8 mouse cellular contexts compared by ENCODE assay signal in the genomic region with DNA sequence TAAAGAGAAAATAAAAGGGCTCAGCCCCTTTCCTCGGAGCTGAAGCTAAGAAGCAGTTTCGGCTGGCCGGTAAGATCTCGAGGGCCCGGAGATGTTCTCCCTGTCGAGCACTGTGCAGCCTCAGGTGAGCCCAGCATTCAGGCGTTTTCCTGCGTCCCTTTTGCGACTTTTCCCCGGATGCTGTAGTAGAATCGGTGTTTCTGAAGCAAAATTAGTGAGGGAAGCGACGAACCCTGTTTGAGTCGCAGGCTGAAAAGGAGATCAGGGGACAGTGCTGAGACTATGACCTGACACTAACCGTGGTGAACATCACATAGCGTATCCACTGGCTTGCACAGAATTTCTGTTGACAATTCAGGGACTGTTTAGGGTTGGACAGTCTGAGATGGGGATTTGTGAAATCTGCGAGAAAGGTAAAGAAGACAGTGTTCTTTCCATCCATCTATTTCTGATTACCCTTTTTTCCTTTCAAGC. TPM values are rescaled to one million over a fixed set of nuclear protein-coding genes. Genes with fewer than 3 reads are reported as not detected.
A peak's percentile ranks its signal among the peaks of the same experiment; 100 is the strongest.
DNase-seq lines count a peak whose midpoint lies in the region; ATAC-seq and TF ChIP-seq lines count a peak whose summit lies in the region.

No protein-coding gene starts in this region.

- H3K27ac ChIP-seq in layer of hippocampus, adult 2 months = peak overlapping the region; percentile 98
- peak overlapping the region; percentile 99 for H3K27ac ChIP-seq in embryonic facial prominence, embryonic 13.5 days
- peak overlapping the region; percentile 100 for H3K27ac ChIP-seq in intestine, embryonic 16.5 days (ENCODE audit: low read length)
- H3K27ac ChIP-seq in neural tube, embryonic 12.5 days = peak overlapping the region; percentile 65

- H3K9ac ChIP-seq in embryonic facial prominence, embryonic 13.5 days = peak overlapping the region; percentile 76
- peak overlapping the region; percentile 79 for H3K9ac ChIP-seq in intestine, embryonic 16.5 days (ENCODE audit: low read depth, low read length)
- peak overlapping the region; percentile 78 for H3K9ac ChIP-seq in neural tube, embryonic 12.5 days

- H3K4me3 ChIP-seq in layer of hippocampus, adult 2 months = peak overlapping the region; percentile 91
- peak overlapping the region; percentile 59 for H3K4me3 ChIP-seq in embryonic facial prominence, embryonic 13.5 days
- H3K4me3 ChIP-seq in intestine, embryonic 16.5 days (ENCODE audit: low read length) = peak overlapping the region; percentile 74
- peak overlapping the region; percentile 76 for H3K4me3 ChIP-seq in neural tube, embryonic 12.5 days

- no peaks in the 10 kb centered on the region for H3K9me3 ChIP-seq in embryonic facial prominence, embryonic 13.5 days
- no peaks in the 10 kb centered on the region for H3K9me3 ChIP-seq in intestine, embryonic 16.5 days (ENCODE audit: control insufficient read depth, low read length)
- H3K9me3 ChIP-seq in neural tube, embryonic 12.5 days = no peaks in the 10 kb centered on the region

- 1% methylated on average over 17 of the region's 17 CpGs for WGBS in embryonic facial prominence, embryonic 13.5 days
- WGBS in intestine, embryonic 16.5 days = under 1% methylated on average over 17 of the region's 17 CpGs
- under 1% methylated on average over 17 of the region's 17 CpGs for whole genome bisulfite sequencing in neural tube, embryonic 12.5 days

- no peak for TF ChIP-seq CTCF in layer of hippocampus, adult 2 months (conservative IDR thresholded peaks at IDR 0.05)

- H3K27me3 ChIP-seq in embryonic facial prominence, embryonic 13.5 days = no peaks in the 10 kb centered on the region
- no peaks in the 10 kb centered on the region for H3K27me3 ChIP-seq in intestine, embryonic 16.5 days (replicated peaks; ENCODE audit: control insufficient read depth, insufficient read depth, low read length)
- H3K27me3 ChIP-seq in neural tube, embryonic 12.5 days (replicated peaks) = no peaks in the 10 kb centered on the region

- peaks cover 8% of the 10 kb centered on the region for H3K36me3 ChIP-seq in embryonic facial prominence, embryonic 13.5 days
- no peaks in the 10 kb centered on the region for H3K36me3 ChIP-seq in intestine, embryonic 16.5 days (ENCODE audit: control insufficient read depth, insufficient read depth, low read length)
- H3K36me3 ChIP-seq in neural tube, embryonic 12.5 days = peaks cover 4% of the 10 kb centered on the region

- DNase-seq in layer of hippocampus, adult 2 months (ENCODE audit: low spot score in 2 of 2) = no peak
- no peak for DNase-seq in layer of hippocampus, adult 18-20 months (ENCODE audit: low spot score in 2 of 2)
- no peak for DNase-seq in right cerebral cortex, postnatal 14 days
- no peak for DNase-seq in cerebellum, adult 9-11 months
- no peak for DNase-seq in embryo, embryonic 10.5 days (ENCODE audit: low spot score)

- H3K4me2 ChIP-seq in embryonic facial prominence, embryonic 13.5 days = peak overlapping the region; percentile 85
- peak overlapping the region; percentile 43 for H3K4me2 ChIP-seq in intestine, embryonic 16.5 days (ENCODE audit: low read depth, low read length)
- peak overlapping the region; percentile 82 for H3K4me2 ChIP-seq in neural tube, embryonic 12.5 days (replicated peaks)

- ATAC-seq in embryonic facial prominence, embryonic 13.5 days (ENCODE audit: insufficient number of reproducible peaks, insufficient read depth, low FRiP score, low TSS enrichment, low read depth) = no peak
- ATAC-seq in intestine, embryonic 16.5 days = peak; percentile 7
- peak; percentile 35 for ATAC-seq in neural tube, embryonic 12.5 days (ENCODE audit: low FRiP score, low read depth)

- H3K4me1 ChIP-seq in embryonic facial prominence, embryonic 13.5 days = peaks cover 25% of the 10 kb centered on the region
- peaks cover 14% of the 10 kb centered on the region for H3K4me1 ChIP-seq in intestine, embryonic 16.5 days (ENCODE audit: control insufficient read depth, insufficient read depth, low read length)
- peaks cover 19% of the 10 kb centered on the region for H3K4me1 ChIP-seq in neural tube, embryonic 12.5 days

RNA-seq across cellular contexts. Expression of gene Yme1l1, which starts 0.5 kb away (rescaled TPM):
- total RNA-seq in layer of hippocampus, adult 2 months (2021) = 10 to 100 TPM; 93.3 to 97.6 TPM
- total RNA-seq in layer of hippocampus, adult 18-20 months (2021) = 10 to 100 TPM; 88.7 to 90.4 TPM
- 81.1 and 89.1 TPM in 2 replicates for polyA plus RNA-seq in embryonic facial prominence, embryonic 13.5 days (2015; fragmentation: Nextera tagmentation; extraction: Ambion mirVana)
- 58.7 and 59.2 TPM in 2 replicates for polyA plus RNA-seq in intestine, embryonic 16.5 days (2015; fragmentation: Nextera tagmentation; extraction: Ambion mirVana)
- polyA plus RNA-seq in neural tube, embryonic 12.5 days (2016; fragmentation: Nextera tagmentation; extraction: Ambion mirVana) = 75.1 and 76.3 TPM in 2 replicates

RNA-seq across cellular contexts. Expression of gene Mastl, which starts 0.8 kb away (rescaled TPM):
- total RNA-seq in layer of hippocampus, adult 2 months (2021) = under 1 TPM; 0.59 to 0.66 TPM
- total RNA-seq in layer of hippocampus, adult 18-20 months (2021) = under 1 TPM; 0.52 to 0.79 TPM
- polyA plus RNA-seq in embryonic facial prominence, embryonic 13.5 days (2015; fragmentation: Nextera tagmentation; extraction: Ambion mirVana) = 9.7 and 9.8 TPM in 2 replicates
- 5.9 and 7.8 TPM in 2 replicates for polyA plus RNA-seq in intestine, embryonic 16.5 days (2015; fragmentation: Nextera tagmentation; extraction: Ambion mirVana)
- 8.1 TPM in 2 replicates for polyA plus RNA-seq in neural tube, embryonic 12.5 days (2016; fragmentation: Nextera tagmentation; extraction: Ambion mirVana)

RNA-seq across cellular contexts. Expression of gene 4931423N10Rik, which starts 50.6 kb away (rescaled TPM):
- under 1 TPM; 0.20 to 0.38 TPM for total RNA-seq in layer of hippocampus, adult 2 months (2021)
- under 1 TPM in 1 of 2 experiments, not detected in 1; 0.28 TPM for total RNA-seq in layer of hippocampus, adult 18-20 months (2021)
- not detected in 2 replicates for polyA plus RNA-seq in embryonic facial prominence, embryonic 13.5 days (2015; fragmentation: Nextera tagmentation; extraction: Ambion mirVana)
- not detected in 2 replicates for polyA plus RNA-seq in intestine, embryonic 16.5 days (2015; fragmentation: Nextera tagmentation; extraction: Ambion mirVana)
- not detected in 2 replicates for polyA plus RNA-seq in neural tube, embryonic 12.5 days (2016; fragmentation: Nextera tagmentation; extraction: Ambion mirVana)
